Mouse (Mus musculus): ENCODE measurements at regions not wholly inside any gene's neighbourhood (a gene's known extent, or its start where the extent isn't known, plus 50 kb on each side); places are given as distances from the start of the nearest gene placed in this dataset.
"Not testable (repeated sequence)": the region's sequence is repeated elsewhere in the genome, so short reads cannot be mapped to it uniquely, and the experiment has no call there.

- DNase-seq (ENCODE audit: low spot score), result no peak
These were observed 498.6 kb upstream of the Acvr2a start for GRCm38 (mm10) chr2:48315306-48315705.

GRCm38 (mm10) chr2:48316180-48316889, 497.6 kb upstream of the Acvr2a start:
- DNase-seq (ENCODE audit: low spot score), result no peak

- no peak for DNase-seq (ENCODE audit: low spot score)
These were observed 496.1 kb upstream of the Acvr2a start for GRCm38 (mm10) chr2:48317821-48318220.

- no peak for DNase-seq (ENCODE audit: low spot score)
These were observed 495.4 kb upstream of the Acvr2a start for GRCm38 (mm10) chr2:48318384-48319030.

- no peak for DNase-seq (ENCODE audit: low spot score)
These were observed 492.4 kb upstream of the Acvr2a start for GRCm38 (mm10) chr2:48321471-48321870.

GRCm38 (mm10) chr2:48322278-48322677, 491.6 kb upstream of the Acvr2a start:
- no peak for DNase-seq (ENCODE audit: low spot score)

GRCm38 (mm10) chr2:48328204-48328603, 485.7 kb upstream of the Acvr2a start:
- DNase-seq (ENCODE audit: low spot score), result no peak

GRCm38 (mm10) chr2:48332783-48333182, 481.1 kb upstream of the Acvr2a start:
- no peak for DNase-seq (ENCODE audit: low spot score)

GRCm38 (mm10) chr2:48348021-48348420, 465.9 kb upstream of the Acvr2a start:
- no peak for DNase-seq (ENCODE audit: low spot score)

- no peak for DNase-seq (ENCODE audit: low spot score)
These were observed 464.1 kb upstream of the Acvr2a start for GRCm38 (mm10) chr2:48349794-48350193.

GRCm38 (mm10) chr2:48350206-48350605, 463.7 kb upstream of the Acvr2a start:
- DNase-seq (ENCODE audit: low spot score), result no peak

- not testable (repeated sequence) for DNase-seq (ENCODE audit: low spot score)
These were observed 442.3 kb upstream of the Acvr2a start for GRCm38 (mm10) chr2:48371572-48371971.

GRCm38 (mm10) chr2:48373086-48373485, 440.8 kb upstream of the Acvr2a start:
- DNase-seq (ENCODE audit: low spot score), result no peak

- no peak for DNase-seq (ENCODE audit: low spot score)
These were observed 439.6 kb upstream of the Acvr2a start for GRCm38 (mm10) chr2:48374302-48374701.

GRCm38 (mm10) chr2:48378160-48378559, 435.7 kb upstream of the Acvr2a start:
- DNase-seq (ENCODE audit: low spot score), result no peak

- no peak for DNase-seq (ENCODE audit: low spot score)
These were observed 435.2 kb upstream of the Acvr2a start for GRCm38 (mm10) chr2:48378749-48379148.

- DNase-seq (ENCODE audit: low spot score), result no peak
These were observed 433.8 kb upstream of the Acvr2a start for GRCm38 (mm10) chr2:48380140-48380539.

GRCm38 (mm10) chr2:48380786-48381185, 433.1 kb upstream of the Acvr2a start:
- DNase-seq (ENCODE audit: low spot score), result no peak

- no peak for DNase-seq (ENCODE audit: low spot score)
These were observed 432.3 kb upstream of the Acvr2a start for GRCm38 (mm10) chr2:48381481-48382075.

GRCm38 (mm10) chr2:48398504-48398903, 415.4 kb upstream of the Acvr2a start:
- DNase-seq (ENCODE audit: low spot score), result no peak

GRCm38 (mm10) chr2:48399191-48399590, 414.7 kb upstream of the Acvr2a start:
- DNase-seq (ENCODE audit: low spot score), result no peak

GRCm38 (mm10) chr2:48402813-48403212, 411.1 kb upstream of the Acvr2a start:
- DNase-seq (ENCODE audit: low spot score), result no peak

- no peak for DNase-seq (ENCODE audit: low spot score)
These were observed 409.4 kb upstream of the Acvr2a start for GRCm38 (mm10) chr2:48404460-48404859.

Data from yolk sac, embryonic 10.5 days (tissue).